Mouse (Mus musculus): ENCODE data around the gene Nhlrc4. TPM values are rescaled to one million over a fixed set of nuclear protein-coding genes. Genes with fewer than 3 reads are reported as not detected.
A peak's percentile ranks its signal among the peaks of the same experiment; 100 is the strongest.

Nhlrc4 gene
- polyA plus RNA-seq, 1 experiment from 2014 or later, result 1.5 TPM

DNA sequence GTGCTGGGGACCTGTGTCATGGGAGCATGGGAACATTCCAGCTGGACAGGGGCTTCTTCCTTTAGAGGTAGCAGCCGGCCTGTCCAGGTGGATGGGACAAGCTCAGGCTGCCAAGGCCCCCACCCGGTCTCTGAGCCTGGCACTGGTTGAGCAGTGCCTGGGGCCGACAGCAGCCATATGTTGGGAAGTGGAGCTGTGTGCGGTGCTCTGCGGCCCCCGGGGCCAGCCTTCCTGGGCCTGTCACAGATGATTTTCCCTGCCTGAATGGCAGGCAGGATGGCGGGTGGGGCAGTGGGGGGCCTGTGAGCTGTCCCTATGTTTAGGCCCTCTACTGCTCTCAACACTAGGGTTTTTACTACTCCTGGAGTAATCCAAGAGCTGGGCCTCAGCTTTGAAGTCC lies 11.4 kb upstream of the Nhlrc4 start:
- Histone ChIP-seq H3K27ac (no peak overlapping the region), H3K9me3 (replicated peaks) (no peaks in the 10 kb centered on the region), H3K4me1 (peaks cover 13% of the 10 kb centered on the region), H3K9ac (no peak overlapping the region), H3K4me3 (replicated peaks) (no peak overlapping the region), H3K4me2 (no peak overlapping the region), H3K27me3 (peaks cover 31% of the 10 kb centered on the region), H3K36me3 (peaks cover 32% of the 10 kb centered on the region)
- WGBS, result 64% methylated on average over 7 of the region's 7 CpGs
- ATAC-seq (replicated peaks; ENCODE audit: low FRiP score), result no peak

- peaks cover 35% of the 10 kb centered on the region for H3K27me3 ChIP-seq
- peaks cover 29% of the 10 kb centered on the region for H3K36me3 ChIP-seq
- H3K9me3 ChIP-seq (replicated peaks), result no peaks in the 10 kb centered on the region
- no peak overlapping the region for H3K27ac ChIP-seq
- H3K9ac ChIP-seq, result no peak overlapping the region
- no peak overlapping the region for H3K4me3 ChIP-seq (replicated peaks)
- WGBS, result 31% methylated on average over 3 of the region's 3 CpGs
- H3K4me1 ChIP-seq, result peaks cover 16% of the 10 kb centered on the region
- H3K4me2 ChIP-seq, result no peak overlapping the region
- ATAC-seq (replicated peaks; ENCODE audit: low FRiP score), result no peak
Measured at GRCm38 (mm10) chr17:25955736-25956135, 11.0 kb upstream of the Nhlrc4 start.

GRCm38 (mm10) chr17:25954671-25955070 lies 9.9 kb upstream of the Nhlrc4 start:
- peaks cover 46% of the 10 kb centered on the region for H3K27me3 ChIP-seq
- WGBS, result 61% methylated on average over 2 of the region's 2 CpGs
- H3K9me3 ChIP-seq (replicated peaks), result no peaks in the 10 kb centered on the region
- peaks cover 16% of the 10 kb centered on the region for H3K4me1 ChIP-seq
- ATAC-seq (replicated peaks; ENCODE audit: low FRiP score), result no peak
- no peak overlapping the region for H3K27ac ChIP-seq
- no peak overlapping the region for H3K4me3 ChIP-seq (replicated peaks)
- peaks cover 20% of the 10 kb centered on the region for H3K36me3 ChIP-seq
- no peak overlapping the region for H3K9ac ChIP-seq
- no peak overlapping the region for H3K4me2 ChIP-seq

GRCm38 (mm10) chr17:25953161-25953560 lies 8.4 kb upstream of the Nhlrc4 start:
- Histone ChIP-seq H3K27me3 (peaks cover 47% of the 10 kb centered on the region), H3K4me2 (peak overlapping the region; percentile 90), H3K9me3 (replicated peaks) (no peaks in the 10 kb centered on the region), H3K27ac (no peak overlapping the region), H3K4me3 (replicated peaks) (no peak overlapping the region), H3K4me1 (peaks cover 16% of the 10 kb centered on the region), H3K9ac (no peak overlapping the region), H3K36me3 (peaks cover 6% of the 10 kb centered on the region; the same call in 1 of the 2 replicates)
- no peak for ATAC-seq (replicated peaks; ENCODE audit: low FRiP score)
- 82% methylated on average over 5 of the region's 5 CpGs for WGBS

DNA sequence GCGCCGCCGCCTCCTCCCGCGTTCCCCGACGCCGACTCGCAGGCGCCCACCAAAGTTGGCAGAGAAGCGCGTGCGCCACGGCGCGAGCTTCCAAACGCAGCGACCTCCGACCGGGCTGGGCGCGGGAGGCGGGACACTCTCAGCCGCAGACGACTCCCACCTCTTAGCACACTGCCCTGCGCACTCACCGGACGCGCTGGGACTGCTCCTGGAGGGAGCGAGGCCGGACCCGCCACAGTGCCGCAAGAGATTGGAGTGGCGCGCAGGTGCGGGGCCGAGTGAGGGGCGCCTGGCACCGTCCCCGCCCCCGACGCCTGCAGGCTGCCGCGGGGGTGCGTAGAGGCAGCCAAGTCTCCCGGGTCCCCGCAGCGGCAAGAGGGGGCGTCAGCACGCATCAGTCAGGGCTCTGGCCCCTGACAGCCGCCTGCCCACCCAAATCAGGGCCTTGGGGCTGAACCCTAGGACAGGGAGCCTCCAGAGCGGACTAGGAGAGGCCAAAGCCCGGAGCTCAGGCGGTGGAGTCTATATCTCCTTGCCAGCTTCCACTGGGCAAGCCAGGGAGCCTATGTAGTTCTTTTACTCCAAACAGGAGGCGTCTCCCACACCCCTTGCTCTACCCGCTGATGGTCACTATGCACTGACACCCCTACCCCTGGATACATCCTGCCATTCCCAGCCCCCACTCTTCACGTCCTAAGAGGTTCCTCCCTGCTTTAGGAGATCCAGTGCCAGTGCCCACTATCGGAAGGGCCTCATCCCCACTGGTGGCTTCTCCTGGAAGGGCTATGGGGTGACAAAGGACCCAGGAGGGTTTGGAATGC lies 7.3 kb upstream of the Nhlrc4 start, which contains the start of gene A930017K11Rik:
TSS of gene A930017K11Rik (minus strand) at position 763 of the 821 bp plus-strand sequence.
- WGBS, result 2% methylated on average over 58 of the region's 58 CpGs
- no peak for ATAC-seq (replicated peaks; ENCODE audit: low FRiP score)
- peak within 1 kb of the TSS; percentile 55 for H3K9ac ChIP-seq
- H3K4me3 ChIP-seq (replicated peaks), result peak within 1 kb of the TSS; percentile 52
- H3K27me3 ChIP-seq, result peaks cover 47% of the 10 kb centered on the region
- H3K36me3 ChIP-seq, result no peaks in the 10 kb centered on the region
- peak within 1 kb of the TSS; percentile 54 for H3K27ac ChIP-seq
- peaks cover 16% of the 10 kb centered on the region for H3K4me1 ChIP-seq
- peak within 1 kb of the TSS; percentile 90 for H3K4me2 ChIP-seq
- H3K9me3 ChIP-seq (replicated peaks), result no peaks in the 10 kb centered on the region

DNA sequence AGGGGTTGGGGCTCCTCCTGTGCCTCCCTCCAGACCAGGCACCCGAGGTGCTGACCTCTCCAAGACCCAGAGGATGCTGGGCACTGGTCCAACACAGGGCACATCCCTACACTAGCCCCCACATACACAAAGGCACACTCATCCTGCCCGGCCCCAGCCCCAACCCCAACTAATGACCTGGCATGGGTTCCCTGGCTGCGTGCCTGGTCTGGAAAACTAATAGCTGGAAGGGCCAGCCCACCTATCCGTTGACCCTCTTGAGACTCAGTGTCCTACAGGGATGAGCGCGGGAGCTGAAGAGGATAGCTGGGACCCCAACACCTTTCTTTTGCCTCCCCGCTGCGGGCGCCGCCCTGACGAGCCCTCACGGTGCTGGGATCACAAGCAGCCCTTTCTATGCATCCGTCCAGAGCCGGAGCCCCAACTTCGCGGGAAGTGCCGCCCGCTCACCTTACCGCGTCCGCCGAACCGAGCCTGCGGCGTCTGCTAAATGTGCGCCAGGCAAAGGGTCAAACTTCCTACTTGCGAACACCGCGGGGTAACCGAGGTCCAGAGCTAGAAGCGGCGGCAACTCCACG lies 6.6 kb upstream of the Nhlrc4 start:
- peaks cover 47% of the 10 kb centered on the region for H3K27me3 ChIP-seq
- H3K9me3 ChIP-seq (replicated peaks), result no peaks in the 10 kb centered on the region
- peaks cover 21% of the 10 kb centered on the region for H3K4me1 ChIP-seq
- peak overlapping the region; percentile 54 for H3K27ac ChIP-seq
- 0 out of 2 replicates have a peak, but pooled peaks have one; percentile 4 for ATAC-seq (replicated peaks; ENCODE audit: low FRiP score)
- H3K36me3 ChIP-seq, result no peaks in the 10 kb centered on the region
- H3K4me2 ChIP-seq, result peak overlapping the region; percentile 90
- peak overlapping the region; percentile 52 for H3K4me3 ChIP-seq (replicated peaks)
- 1% methylated on average over 33 of the region's 33 CpGs for WGBS
- peak overlapping the region; percentile 55 for H3K9ac ChIP-seq

DNA sequence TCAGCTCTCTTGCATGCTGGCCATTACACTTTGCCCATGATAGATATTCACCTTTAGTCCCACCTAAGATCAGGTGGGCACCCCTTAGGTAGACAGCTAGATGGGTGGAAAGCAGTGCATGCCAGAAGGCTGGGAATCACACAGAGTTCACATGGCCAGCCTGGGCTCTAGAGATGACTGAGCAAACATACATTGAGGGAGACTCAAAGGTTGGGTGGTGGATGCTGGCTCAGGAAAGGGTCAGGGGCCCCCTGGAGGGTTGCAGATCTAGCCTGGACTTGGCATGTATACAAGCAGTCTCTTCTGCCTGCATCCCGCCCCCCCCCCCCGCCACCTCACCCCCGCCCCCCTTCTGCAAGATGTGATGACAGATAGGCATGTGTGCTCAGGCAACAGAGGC lies 5.9 kb upstream of the Nhlrc4 start:
- H3K4me3 ChIP-seq (replicated peaks), result peak overlapping the region; percentile 52
- ATAC-seq (replicated peaks; ENCODE audit: low FRiP score), result no peak
- no peak overlapping the region for H3K9ac ChIP-seq
- H3K4me1 ChIP-seq, result peaks cover 27% of the 10 kb centered on the region
- H3K27me3 ChIP-seq, result peaks cover 47% of the 10 kb centered on the region
- no peaks in the 10 kb centered on the region for H3K9me3 ChIP-seq (replicated peaks)
- WGBS, result 0% methylated on average over 2 of the region's 3 CpGs
- H3K36me3 ChIP-seq, result no peaks in the 10 kb centered on the region
- peak overlapping the region; percentile 90 for H3K4me2 ChIP-seq
- H3K27ac ChIP-seq, result peak overlapping the region; percentile 73

DNA sequence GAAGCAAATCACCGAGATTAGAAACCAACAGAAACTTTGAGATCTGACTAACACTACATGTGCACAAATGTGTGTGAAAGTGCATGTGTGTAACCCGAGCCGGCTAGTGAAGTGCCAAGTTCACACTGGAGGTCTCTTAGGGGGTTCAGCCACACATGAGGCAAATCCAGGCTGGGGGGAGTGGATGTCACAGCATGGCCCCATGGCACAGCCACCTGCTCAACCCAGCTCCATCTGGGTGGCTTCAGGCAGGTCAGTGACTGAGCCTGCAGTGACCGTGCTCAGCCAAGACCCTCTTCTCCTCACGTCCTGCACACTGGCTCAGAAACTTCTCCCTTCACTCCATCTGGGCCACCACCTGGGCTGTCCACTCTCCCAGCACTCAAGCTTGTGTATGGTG lies 5.2 kb upstream of the Nhlrc4 start:
- no peaks in the 10 kb centered on the region for H3K36me3 ChIP-seq
- H3K4me3 ChIP-seq (replicated peaks), result peak overlapping the region; percentile 52; the same call in 1 of the 2 replicates
- peaks cover 33% of the 10 kb centered on the region for H3K4me1 ChIP-seq
- peak overlapping the region; percentile 90 for H3K4me2 ChIP-seq
- H3K27ac ChIP-seq, result peak overlapping the region; percentile 73
- 58% methylated on average over 5 of the region's 5 CpGs for WGBS
- peaks cover 47% of the 10 kb centered on the region for H3K27me3 ChIP-seq
- H3K9ac ChIP-seq, result no peak overlapping the region
- H3K9me3 ChIP-seq (replicated peaks), result no peaks in the 10 kb centered on the region
- no peak for ATAC-seq (replicated peaks; ENCODE audit: low FRiP score)

DNA sequence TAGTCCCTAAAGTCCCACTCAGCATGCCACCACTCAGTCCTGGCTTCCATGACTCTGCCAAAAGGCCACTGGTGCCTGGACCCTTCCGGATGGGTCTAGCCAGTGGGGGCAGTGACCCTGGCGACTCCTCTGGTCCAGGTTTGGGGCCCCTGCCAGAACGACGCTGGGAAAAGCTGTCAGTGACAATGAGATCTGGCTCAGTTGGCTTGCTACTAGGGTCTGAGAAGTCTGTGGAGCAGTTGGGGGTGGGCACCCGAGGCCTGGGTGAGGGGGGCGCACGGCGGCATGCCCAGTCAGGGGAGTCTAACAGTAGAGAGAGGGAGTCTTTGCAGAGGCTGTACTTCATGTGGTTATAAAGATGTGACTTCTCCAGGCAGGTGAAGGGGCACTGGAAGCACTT lies 3.3 kb upstream of the Nhlrc4 start:
- no peak for ATAC-seq (replicated peaks; ENCODE audit: low FRiP score)
- no peaks in the 10 kb centered on the region for H3K9me3 ChIP-seq (replicated peaks)
- peaks cover 33% of the 10 kb centered on the region for H3K4me1 ChIP-seq
- 71% methylated on average over 8 of the region's 8 CpGs for WGBS
- H3K36me3 ChIP-seq, result no peaks in the 10 kb centered on the region
- H3K4me3 ChIP-seq (replicated peaks), result no peak overlapping the region
- no peak overlapping the region for H3K9ac ChIP-seq
- no peak overlapping the region for H3K4me2 ChIP-seq
- peak overlapping the region; percentile 48; the same call in 1 of the 2 replicates for H3K27ac ChIP-seq
- H3K27me3 ChIP-seq, result peaks cover 35% of the 10 kb centered on the region

- H3K9ac ChIP-seq, result 0 out of 2 replicates have a peak overlapping the region, but pooled peaks have one; percentile 2
- H3K4me1 ChIP-seq, result peaks cover 34% of the 10 kb centered on the region
- no peaks in the 10 kb centered on the region for H3K9me3 ChIP-seq (replicated peaks)
- no peak for ATAC-seq (replicated peaks; ENCODE audit: low FRiP score)
- 84% methylated on average over 4 of the region's 4 CpGs for WGBS
- H3K4me2 ChIP-seq, result no peak overlapping the region
- H3K27ac ChIP-seq, result peak overlapping the region; percentile 48; the same call in 1 of the 2 replicates
- H3K36me3 ChIP-seq, result no peaks in the 10 kb centered on the region
- H3K27me3 ChIP-seq, result peaks cover 31% of the 10 kb centered on the region
- no peak overlapping the region for H3K4me3 ChIP-seq (replicated peaks)
Measured at GRCm38 (mm10) chr17:25947576-25947975, 2.8 kb upstream of the Nhlrc4 start.

DNA sequence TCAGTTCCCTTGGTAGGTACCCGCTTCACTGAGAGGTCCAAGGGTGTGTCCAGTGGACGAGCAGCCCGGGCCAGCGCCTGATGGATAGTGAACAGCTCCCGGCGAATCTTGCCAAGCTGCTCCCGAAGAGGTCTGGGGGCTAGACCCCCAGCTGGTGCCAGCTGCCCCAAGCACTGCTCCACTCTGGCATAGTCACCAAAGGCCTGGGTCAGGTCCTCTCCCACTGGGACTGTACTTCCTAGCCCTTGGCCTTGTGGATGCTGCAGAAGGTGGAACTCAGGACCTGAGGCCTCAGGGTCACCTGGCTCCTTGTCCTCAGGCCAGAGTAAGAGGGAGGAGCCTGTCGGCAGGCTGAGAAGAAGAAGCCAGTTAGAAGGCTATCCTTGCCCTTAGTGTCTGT lies 2.1 kb upstream of the Nhlrc4 start:
- H3K27me3 ChIP-seq, result peaks cover 24% of the 10 kb centered on the region
- H3K9me3 ChIP-seq (replicated peaks), result no peaks in the 10 kb centered on the region
- H3K4me2 ChIP-seq, result no peak overlapping the region
- 80% methylated on average over 8 of the region's 8 CpGs for WGBS
- ATAC-seq (replicated peaks; ENCODE audit: low FRiP score), result no peak
- peak overlapping the region; percentile 85 for H3K27ac ChIP-seq
- no peak overlapping the region for H3K9ac ChIP-seq
- peaks cover 34% of the 10 kb centered on the region for H3K4me1 ChIP-seq
- no peaks in the 10 kb centered on the region for H3K36me3 ChIP-seq
- H3K4me3 ChIP-seq (replicated peaks), result no peak overlapping the region

DNA sequence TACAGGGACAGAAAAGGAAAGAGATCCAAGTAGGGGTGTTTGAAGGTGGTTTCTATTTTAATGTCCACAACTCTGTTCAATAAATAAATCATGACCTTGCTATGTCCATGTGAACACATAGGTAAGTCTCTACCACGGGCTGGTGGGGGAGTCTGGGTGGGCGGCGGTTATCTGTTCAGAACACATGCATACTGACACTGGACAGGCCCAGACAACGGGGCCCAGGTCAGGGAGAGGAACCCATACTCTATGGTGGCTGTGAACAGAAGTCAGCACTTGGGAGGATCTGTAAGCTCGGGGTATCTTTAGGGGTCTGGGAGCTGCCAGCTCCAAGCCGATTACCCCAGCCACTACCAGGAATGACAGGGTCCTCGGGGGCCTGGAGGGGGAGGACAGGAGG lies 1.6 kb upstream of the Nhlrc4 start:
- H3K27ac ChIP-seq, result peak overlapping the region; percentile 85
- H3K9me3 ChIP-seq (replicated peaks), result no peaks in the 10 kb centered on the region
- no peak overlapping the region for H3K4me2 ChIP-seq
- peaks cover 18% of the 10 kb centered on the region for H3K27me3 ChIP-seq
- no peak for ATAC-seq (replicated peaks; ENCODE audit: low FRiP score)
- no peak overlapping the region for H3K4me3 ChIP-seq (replicated peaks)
- 69% methylated on average over 7 of the region's 7 CpGs for WGBS
- H3K36me3 ChIP-seq, result no peaks in the 10 kb centered on the region
- no peak overlapping the region for H3K9ac ChIP-seq
- peaks cover 29% of the 10 kb centered on the region for H3K4me1 ChIP-seq

Data from kidney, embryonic 15.5 days (tissue).